Mouse (Mus musculus): ENCODE data around the gene Tent4a. TPM values are rescaled to one million over a fixed set of nuclear protein-coding genes. Genes with fewer than 3 reads are reported as not detected.

Gene Tent4a
- polyA plus RNA-seq, 1 experiment = 5.0 TPM

- H3K4me3 ChIP-seq (replicated peaks) = peak overlapping the region; percentile 2
- TF ChIP-seq GATA1 (IDR thresholded peaks at IDR 0.05; ENCODE audit: borderline replicate concordance, low read length) (no peak), FLI1 (IDR thresholded peaks at IDR 0.05; ENCODE audit: low read length) (no peak)
Observed at GRCm38 (mm10) chr13:69562654-69563574, 28.5 kb upstream of the Tent4a start.

DNA sequence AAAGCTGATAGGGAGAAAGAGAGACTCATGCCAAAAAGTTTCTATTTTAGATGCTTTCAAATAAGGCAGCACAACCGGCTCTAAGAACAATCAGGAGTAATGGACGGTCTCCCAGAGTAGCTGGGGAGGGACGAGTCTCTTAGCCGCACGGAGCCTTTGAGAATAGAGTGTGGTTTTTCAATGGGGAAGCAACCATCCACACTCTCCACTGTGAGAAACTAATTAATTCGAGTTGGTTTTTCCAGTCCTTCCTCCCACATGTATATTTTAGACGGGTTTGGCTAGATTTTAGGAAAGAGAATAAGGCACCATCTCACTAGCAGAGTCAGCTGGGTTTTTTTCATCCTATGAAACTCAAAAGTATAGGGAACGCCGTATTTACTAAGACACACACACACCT lies 27.6 kb upstream of the Tent4a start:
- TF ChIP-seq GATA1 (IDR thresholded peaks at IDR 0.05; ENCODE audit: borderline replicate concordance, low read length) (no peak), FLI1 (IDR thresholded peaks at IDR 0.05; ENCODE audit: low read length) (no peak)
- Histone ChIP-seq H3K9me3 (no peaks in the 10 kb centered on the region), H3K4me3 (replicated peaks) (no peak overlapping the region), H3K27me3 (replicated peaks) (peaks cover 8% of the 10 kb centered on the region), H3K4me1 (0 out of 2 replicates have a peak, but pooled peaks cover 3% of the 10 kb centered on the region), H3K36me3 (replicated peaks; ENCODE audit: low read length) (no peaks in the 10 kb centered on the region)

More at GRCm38 (mm10) chr13:69562654-69563574, 28.5 kb upstream of the Tent4a start:
- no peaks in the 10 kb centered on the region for H3K36me3 ChIP-seq (replicated peaks; ENCODE audit: low read length)
- no peaks in the 10 kb centered on the region for H3K9me3 ChIP-seq
- H3K4me1 ChIP-seq = 0 out of 2 replicates have a peak, but pooled peaks cover 3% of the 10 kb centered on the region
- H3K27me3 ChIP-seq (replicated peaks) = peaks cover 6% of the 10 kb centered on the region

- Histone ChIP-seq H3K4me3 (replicated peaks) (no peak overlapping the region), H3K9me3 (no peaks in the 10 kb centered on the region), H3K4me1 (0 out of 2 replicates have a peak, but pooled peaks cover 3% of the 10 kb centered on the region), H3K27me3 (replicated peaks) (peaks cover 8% of the 10 kb centered on the region), H3K36me3 (replicated peaks; ENCODE audit: low read length) (no peaks in the 10 kb centered on the region)
- no peak for TF ChIP-seq GATA1 (IDR thresholded peaks at IDR 0.05; ENCODE audit: borderline replicate concordance, low read length)
- no peak for TF ChIP-seq FLI1 (IDR thresholded peaks at IDR 0.05; ENCODE audit: low read length)
Observed at GRCm38 (mm10) chr13:69559291-69559961, 25.0 kb upstream of the Tent4a start.

DNA sequence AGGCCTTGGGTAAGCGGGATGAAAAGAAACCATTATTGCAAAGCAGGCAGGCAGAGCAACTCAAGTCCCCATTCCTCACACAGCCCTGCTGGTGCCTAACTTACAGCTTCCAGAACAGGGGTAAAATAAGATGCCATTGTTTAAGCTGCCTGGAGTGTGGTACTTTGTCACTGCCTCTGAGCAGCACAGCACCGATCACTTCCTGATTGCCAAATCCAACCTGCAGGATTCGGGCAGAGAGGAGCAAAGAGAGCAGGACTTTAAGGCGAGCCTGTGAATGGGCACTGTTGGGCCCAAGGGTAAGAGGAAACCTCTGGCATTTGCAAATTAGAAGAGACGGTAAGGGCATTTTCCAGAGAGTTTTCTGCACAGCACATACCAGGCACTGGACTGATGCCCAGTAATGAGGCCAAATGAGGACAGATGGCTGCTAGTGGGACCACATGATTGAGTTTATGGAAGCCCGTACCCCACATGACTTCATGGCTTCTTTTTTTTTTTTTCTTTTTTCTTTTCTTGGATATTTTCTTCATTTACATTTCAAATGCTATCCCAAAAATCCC lies 23.8 kb upstream of the Tent4a start:
- Histone ChIP-seq H3K9me3 (no peaks in the 10 kb centered on the region), H3K4me3 (replicated peaks) (no peak overlapping the region), H3K36me3 (replicated peaks; ENCODE audit: low read length) (no peaks in the 10 kb centered on the region), H3K27me3 (replicated peaks) (peaks cover 10% of the 10 kb centered on the region), H3K4me1 (0 out of 2 replicates have a peak, but pooled peaks cover 3% of the 10 kb centered on the region)
- TF ChIP-seq GATA1 (IDR thresholded peaks at IDR 0.05; ENCODE audit: borderline replicate concordance, low read length) = no peak
- TF ChIP-seq FLI1 (IDR thresholded peaks at IDR 0.05; ENCODE audit: low read length) = no peak

DNA sequence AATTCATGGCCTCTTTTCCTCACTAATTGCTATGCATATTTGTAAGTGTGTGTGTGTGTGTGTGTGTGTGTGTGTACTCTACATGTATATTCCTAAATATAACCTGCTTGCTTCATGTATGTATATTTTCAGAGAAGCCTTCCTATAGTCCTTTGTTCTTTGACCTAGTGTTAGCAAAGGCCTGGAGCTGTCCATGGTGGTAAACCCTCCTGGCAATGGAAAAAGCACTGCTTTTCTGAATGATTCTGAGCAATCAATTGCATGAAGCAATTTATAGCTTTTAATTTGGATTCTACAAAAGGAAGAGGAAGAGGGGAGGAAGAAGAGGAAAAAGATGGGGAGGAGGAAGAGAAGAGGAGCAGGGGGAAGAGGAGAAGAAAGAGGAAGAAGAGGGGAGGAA lies 22.3 kb upstream of the Tent4a start:
- Histone ChIP-seq H3K9me3 (no peaks in the 10 kb centered on the region), H3K27me3 (replicated peaks) (peaks cover 7% of the 10 kb centered on the region), H3K4me1 (0 out of 2 replicates have a peak, but pooled peaks cover 3% of the 10 kb centered on the region), H3K36me3 (replicated peaks; ENCODE audit: low read length) (no peaks in the 10 kb centered on the region), H3K4me3 (replicated peaks) (no peak overlapping the region)
- TF ChIP-seq FLI1 (IDR thresholded peaks at IDR 0.05; ENCODE audit: low read length) (no peak), GATA1 (IDR thresholded peaks at IDR 0.05; ENCODE audit: borderline replicate concordance, low read length) (no peak)

DNA sequence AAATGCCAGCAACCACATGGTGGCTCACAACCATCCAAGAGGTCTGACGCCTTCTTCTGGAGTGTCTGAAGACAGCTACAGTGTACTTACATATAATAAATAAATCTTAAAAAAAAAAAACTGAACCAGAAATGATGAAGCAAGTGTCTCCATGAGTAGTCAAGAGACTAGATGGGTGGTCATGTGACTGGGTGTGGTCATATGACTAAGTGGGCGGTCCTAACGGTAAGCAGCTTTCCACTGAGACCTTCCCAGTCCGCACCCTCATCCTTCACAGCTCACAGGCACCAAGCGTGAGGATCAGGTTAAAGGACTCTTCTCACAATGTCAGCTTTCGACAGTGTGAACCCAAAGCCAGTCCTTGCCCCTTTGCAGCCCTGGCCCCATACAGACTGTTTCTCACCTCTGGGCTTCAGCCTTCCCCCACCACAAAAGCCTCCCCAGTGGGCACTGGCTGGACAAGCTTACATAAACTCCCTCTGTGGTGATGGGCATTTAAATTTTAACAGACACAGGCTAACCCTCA lies 21.6 kb upstream of the Tent4a start:
- Histone ChIP-seq H3K9me3 (0 out of 2 replicates have a peak, but pooled peaks cover under 1% of the 10 kb centered on the region), H3K4me1 (0 out of 2 replicates have a peak, but pooled peaks cover 3% of the 10 kb centered on the region), H3K27me3 (replicated peaks) (peaks cover 7% of the 10 kb centered on the region), H3K4me3 (replicated peaks) (no peak overlapping the region), H3K36me3 (replicated peaks; ENCODE audit: low read length) (no peaks in the 10 kb centered on the region)
- no peak for TF ChIP-seq GATA1 (IDR thresholded peaks at IDR 0.05; ENCODE audit: borderline replicate concordance, low read length)
- TF ChIP-seq FLI1 (IDR thresholded peaks at IDR 0.05; ENCODE audit: low read length) = no peak

GRCm38 (mm10) chr13:69555045-69555444 lies 20.6 kb upstream of the Tent4a start:
- H3K36me3 ChIP-seq (replicated peaks; ENCODE audit: low read length) = no peaks in the 10 kb centered on the region
- TF ChIP-seq GATA1 (IDR thresholded peaks at IDR 0.05; ENCODE audit: borderline replicate concordance, low read length) (no peak), FLI1 (IDR thresholded peaks at IDR 0.05; ENCODE audit: low read length) (no peak)
- H3K9me3 ChIP-seq = 0 out of 2 replicates have a peak, but pooled peaks cover 4% of the 10 kb centered on the region
- 0 out of 2 replicates have a peak, but pooled peaks cover 3% of the 10 kb centered on the region for H3K4me1 ChIP-seq
- H3K27me3 ChIP-seq (replicated peaks) = peaks cover 10% of the 10 kb centered on the region
- H3K4me3 ChIP-seq (replicated peaks) = no peak overlapping the region

DNA sequence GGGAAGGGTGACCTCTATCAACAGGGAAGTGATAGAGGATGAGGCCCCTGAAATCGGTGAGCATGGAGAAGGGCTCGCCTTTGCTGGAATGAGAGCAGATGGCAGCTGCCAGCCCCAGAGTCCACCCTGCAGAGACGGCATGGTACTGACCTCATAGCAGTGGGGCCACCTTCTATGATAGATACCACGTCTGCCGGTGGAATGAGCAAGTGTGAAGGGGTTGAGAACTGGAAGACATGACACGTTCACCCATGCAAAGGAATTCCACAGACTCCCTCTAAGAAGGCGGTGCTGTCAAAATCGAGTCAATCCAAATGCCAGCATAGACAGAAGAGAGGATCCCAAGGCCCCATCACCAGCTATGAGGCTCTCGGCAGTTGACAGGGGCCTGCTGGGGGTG lies 19.8 kb upstream of the Tent4a start:
- H3K4me1 ChIP-seq = no peaks in the 10 kb centered on the region
- no peak for TF ChIP-seq FLI1 (IDR thresholded peaks at IDR 0.05; ENCODE audit: low read length)
- no peak for TF ChIP-seq GATA1 (IDR thresholded peaks at IDR 0.05; ENCODE audit: borderline replicate concordance, low read length)
- H3K9me3 ChIP-seq = 0 out of 2 replicates have a peak, but pooled peaks cover 4% of the 10 kb centered on the region
- peaks cover 14% of the 10 kb centered on the region for H3K27me3 ChIP-seq (replicated peaks)
- H3K36me3 ChIP-seq (replicated peaks; ENCODE audit: low read length) = no peaks in the 10 kb centered on the region
- no peak overlapping the region for H3K4me3 ChIP-seq (replicated peaks)

GRCm38 (mm10) chr13:69553024-69553423 lies 18.6 kb upstream of the Tent4a start:
- Histone ChIP-seq H3K4me3 (replicated peaks) (no peak overlapping the region), H3K36me3 (replicated peaks; ENCODE audit: low read length) (no peaks in the 10 kb centered on the region), H3K4me1 (no peaks in the 10 kb centered on the region), H3K27me3 (replicated peaks) (peaks cover 12% of the 10 kb centered on the region), H3K9me3 (0 out of 2 replicates have a peak, but pooled peaks cover 4% of the 10 kb centered on the region)
- TF ChIP-seq GATA1 (IDR thresholded peaks at IDR 0.05; ENCODE audit: borderline replicate concordance, low read length) (no peak), FLI1 (IDR thresholded peaks at IDR 0.05; ENCODE audit: low read length) (no peak)
